Mouse (Mus musculus): Measurements from ENCODE around the gene Clybl. TPM values are rescaled to one million over a fixed set of nuclear protein-coding genes. Genes with fewer than 3 reads are reported as not detected.

Clybl gene
- polyA plus RNA-seq, 1 experiment from 2014 or later = 27.1 TPM

DNA sequence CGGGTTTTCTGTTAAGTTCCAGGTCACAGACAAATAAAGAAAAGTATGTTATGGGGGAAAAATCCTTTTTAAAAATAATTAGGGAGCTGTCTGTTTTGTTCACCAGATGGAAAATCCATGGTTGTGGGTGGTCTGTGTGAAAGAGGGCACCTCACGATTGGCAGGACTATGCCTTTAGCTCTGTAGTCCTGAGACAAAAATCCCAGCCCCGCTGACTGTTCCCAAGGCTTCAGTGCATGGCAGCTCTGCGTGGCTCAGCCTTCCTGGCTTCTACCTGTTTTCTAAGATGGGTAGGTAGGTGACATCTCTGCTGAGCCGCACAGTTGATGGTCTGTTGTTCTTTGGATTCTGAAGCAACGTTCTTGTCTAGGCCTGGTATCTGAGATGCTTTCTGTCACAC, 32.6 kb downstream of the Clybl start:
- no peak overlapping the region for H3K4me3 ChIP-seq (ENCODE audit: low read depth, low read length)
- H3K27ac ChIP-seq (replicated peaks; ENCODE audit: low read depth, low read length) = no peak overlapping the region
- H3K9ac ChIP-seq (ENCODE audit: low read depth, low read length) = no peak overlapping the region
- H3K4me1 ChIP-seq (ENCODE audit: control insufficient read depth, insufficient read depth, low read length) = no peaks in the 10 kb centered on the region
- H3K9me3 ChIP-seq (ENCODE audit: control insufficient read depth, low read length) = no peaks in the 10 kb centered on the region
- no peaks in the 10 kb centered on the region for H3K27me3 ChIP-seq (replicated peaks; ENCODE audit: control insufficient read depth, insufficient read depth, low read length)
- DNase-seq (ENCODE audit: low spot score) (no peak), ATAC-seq (ENCODE audit: low read depth) (no peak)
- no peaks in the 10 kb centered on the region for H3K36me3 ChIP-seq (ENCODE audit: control insufficient read depth, insufficient read depth, low read length)
- WGBS = 76% methylated on average over 6 of the region's 6 CpGs
- H3K4me2 ChIP-seq (ENCODE audit: low read depth, low read length) = no peak overlapping the region

DNA sequence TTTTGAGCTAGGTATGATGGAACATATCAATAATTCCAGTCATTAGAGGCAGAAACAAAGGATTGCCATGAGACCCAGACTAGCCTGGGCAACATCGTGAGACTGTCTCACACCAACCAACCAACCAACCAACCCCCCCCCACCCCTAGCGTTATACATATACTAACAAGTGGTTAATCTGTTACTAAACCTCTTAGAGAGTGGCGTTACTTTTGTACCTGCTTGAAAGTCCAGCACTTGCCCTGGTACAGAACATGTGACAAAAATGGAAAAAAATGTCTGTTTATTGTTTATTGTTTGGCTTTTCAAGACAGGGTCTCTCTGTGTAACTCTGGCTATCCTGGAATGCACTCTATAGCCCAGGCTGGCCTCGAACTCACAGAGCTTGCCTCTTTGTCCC, 35.7 kb downstream of the Clybl start:
- H3K27ac ChIP-seq (replicated peaks; ENCODE audit: low read depth, low read length) = no peak overlapping the region
- DNase-seq (ENCODE audit: low spot score) (no peak), ATAC-seq (ENCODE audit: low read depth) (no peak)
- no peak overlapping the region for H3K9ac ChIP-seq (ENCODE audit: low read depth, low read length)
- no peak overlapping the region for H3K4me2 ChIP-seq (ENCODE audit: low read depth, low read length)
- no peaks in the 10 kb centered on the region for H3K4me1 ChIP-seq (ENCODE audit: control insufficient read depth, insufficient read depth, low read length)
- H3K27me3 ChIP-seq (replicated peaks; ENCODE audit: control insufficient read depth, insufficient read depth, low read length) = no peaks in the 10 kb centered on the region
- WGBS = 87% methylated on average over 4 of the region's 4 CpGs
- no peaks in the 10 kb centered on the region for H3K9me3 ChIP-seq (ENCODE audit: control insufficient read depth, low read length)
- H3K4me3 ChIP-seq (ENCODE audit: low read depth, low read length) = no peak overlapping the region
- no peaks in the 10 kb centered on the region for H3K36me3 ChIP-seq (ENCODE audit: control insufficient read depth, insufficient read depth, low read length)

DNA sequence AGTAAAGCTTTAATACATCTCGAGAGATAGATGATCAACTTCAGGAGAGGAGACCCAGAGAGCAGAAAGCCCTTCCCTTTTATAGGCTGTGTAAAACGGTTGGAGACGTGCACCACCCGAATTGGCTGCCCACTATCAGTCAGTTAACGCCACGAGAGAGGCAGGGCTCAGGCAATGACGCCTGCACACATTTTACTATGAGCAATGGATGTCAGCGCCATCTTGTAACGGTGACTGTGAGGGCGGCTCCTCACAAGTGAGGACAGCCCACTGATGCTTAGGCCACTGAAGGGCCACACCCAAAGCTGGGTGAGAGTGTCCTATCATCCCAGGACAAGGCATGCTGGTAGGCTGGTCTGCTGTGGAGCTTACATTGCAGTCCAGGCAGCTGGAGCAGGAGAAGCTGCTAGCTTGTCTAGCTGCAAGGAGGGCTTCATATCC, 41.5 kb downstream of the Clybl start:
- WGBS = 75% methylated on average over 10 of the region's 10 CpGs
- H3K27me3 ChIP-seq (replicated peaks; ENCODE audit: control insufficient read depth, insufficient read depth, low read length) = peaks cover 41% of the 10 kb centered on the region

DNA sequence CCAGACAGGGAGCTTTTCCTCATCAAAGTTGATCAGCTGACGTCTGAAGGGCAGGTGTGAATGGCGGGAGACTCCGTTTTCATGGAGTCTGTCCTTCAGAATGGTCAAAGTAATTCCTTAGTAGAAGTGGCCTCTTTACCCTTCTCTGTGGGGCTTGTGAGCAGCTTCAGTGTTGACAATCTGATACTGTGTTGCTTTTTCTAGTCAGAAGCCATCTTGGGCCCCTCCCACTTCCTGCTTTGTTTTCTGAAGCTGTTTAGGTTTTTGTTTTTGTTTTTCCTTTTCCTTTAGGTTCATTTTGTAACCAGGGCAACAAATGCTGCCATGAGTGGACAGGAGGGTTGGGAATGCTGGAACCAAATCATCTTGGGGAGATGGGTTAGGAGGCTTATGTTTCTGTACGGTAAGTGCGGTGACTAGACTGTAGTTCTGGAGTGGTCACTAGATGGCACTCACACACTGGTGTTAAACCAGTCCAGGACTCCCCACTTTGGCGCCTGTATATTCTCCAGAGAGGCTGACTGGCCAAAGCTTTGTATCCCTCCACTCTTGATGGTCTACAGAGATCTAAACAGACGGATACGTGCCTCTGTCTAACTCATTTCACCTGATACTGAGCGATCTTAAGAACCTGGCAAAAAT, 42.1 kb downstream of the Clybl start:
- DNase-seq (ENCODE audit: low spot score) (peak; percentile 94), ATAC-seq (ENCODE audit: low read depth) (peak; percentile 95)
- Histone ChIP-seq H3K27me3 (replicated peaks; ENCODE audit: control insufficient read depth, insufficient read depth, low read length) (peaks cover 41% of the 10 kb centered on the region), H3K9ac (ENCODE audit: low read depth, low read length) (0 out of 2 replicates have a peak overlapping the region, but pooled peaks have one; percentile 10), H3K4me1 (ENCODE audit: control insufficient read depth, insufficient read depth, low read length) (no peaks in the 10 kb centered on the region), H3K36me3 (ENCODE audit: control insufficient read depth, insufficient read depth, low read length) (no peaks in the 10 kb centered on the region), H3K4me2 (ENCODE audit: low read depth, low read length) (peak overlapping the region; percentile 41), H3K27ac (replicated peaks; ENCODE audit: low read depth, low read length) (no peak overlapping the region), H3K9me3 (ENCODE audit: control insufficient read depth, low read length) (no peaks in the 10 kb centered on the region), H3K4me3 (ENCODE audit: low read depth, low read length) (0 out of 2 replicates have a peak overlapping the region, but pooled peaks have one; percentile 8)
- 22% methylated on average over 9 of the region's 9 CpGs for WGBS

More for the DNA sequence above, 41.5 kb downstream of the Clybl start:
- H3K4me3 ChIP-seq (ENCODE audit: low read depth, low read length) = no peak overlapping the region
- H3K27ac ChIP-seq (replicated peaks; ENCODE audit: low read depth, low read length) = no peak overlapping the region
- DNase-seq (ENCODE audit: low spot score) (no peak), ATAC-seq (ENCODE audit: low read depth) (no peak)
- H3K36me3 ChIP-seq (ENCODE audit: control insufficient read depth, insufficient read depth, low read length) = no peaks in the 10 kb centered on the region
- H3K4me2 ChIP-seq (ENCODE audit: low read depth, low read length) = no peak overlapping the region
- no peaks in the 10 kb centered on the region for H3K4me1 ChIP-seq (ENCODE audit: control insufficient read depth, insufficient read depth, low read length)
- no peak overlapping the region for H3K9ac ChIP-seq (ENCODE audit: low read depth, low read length)
- no peaks in the 10 kb centered on the region for H3K9me3 ChIP-seq (ENCODE audit: control insufficient read depth, low read length)

DNA sequence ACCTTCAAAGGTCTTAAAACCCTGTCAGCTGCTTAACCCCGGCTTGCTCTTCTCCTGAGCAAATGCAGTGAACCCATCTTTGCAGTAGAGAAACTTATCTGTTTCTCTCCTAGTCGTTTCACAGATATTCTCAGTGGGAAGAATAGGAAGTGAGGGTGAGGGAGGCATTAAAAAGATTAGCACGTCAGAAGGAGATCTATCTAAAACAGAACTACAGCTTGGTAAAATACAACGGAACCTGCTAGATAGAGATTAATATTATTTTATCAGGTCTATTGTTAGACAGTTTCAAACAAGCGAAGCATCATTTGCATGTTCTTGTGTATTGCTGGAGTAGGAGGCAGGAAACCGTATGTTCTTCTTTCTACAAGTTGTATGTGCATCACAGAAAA, 42.6 kb downstream of the Clybl start:
- no peak overlapping the region for H3K4me3 ChIP-seq (ENCODE audit: low read depth, low read length)
- DNase-seq (ENCODE audit: low spot score) = no peak
- no peaks in the 10 kb centered on the region for H3K36me3 ChIP-seq (ENCODE audit: control insufficient read depth, insufficient read depth, low read length)
- peak overlapping the region; percentile 41 for H3K4me2 ChIP-seq (ENCODE audit: low read depth, low read length)
- H3K4me1 ChIP-seq (ENCODE audit: control insufficient read depth, insufficient read depth, low read length) = no peaks in the 10 kb centered on the region
- H3K9ac ChIP-seq (ENCODE audit: low read depth, low read length) = 0 out of 2 replicates have a peak overlapping the region, but pooled peaks have one; percentile 10
- peaks cover 45% of the 10 kb centered on the region for H3K27me3 ChIP-seq (replicated peaks; ENCODE audit: control insufficient read depth, insufficient read depth, low read length)
- no peak for ATAC-seq (ENCODE audit: low read depth)
- no peak overlapping the region for H3K27ac ChIP-seq (replicated peaks; ENCODE audit: low read depth, low read length)
- no peaks in the 10 kb centered on the region for H3K9me3 ChIP-seq (ENCODE audit: control insufficient read depth, low read length)
- 49% methylated on average over 6 of the region's 6 CpGs for WGBS

DNA sequence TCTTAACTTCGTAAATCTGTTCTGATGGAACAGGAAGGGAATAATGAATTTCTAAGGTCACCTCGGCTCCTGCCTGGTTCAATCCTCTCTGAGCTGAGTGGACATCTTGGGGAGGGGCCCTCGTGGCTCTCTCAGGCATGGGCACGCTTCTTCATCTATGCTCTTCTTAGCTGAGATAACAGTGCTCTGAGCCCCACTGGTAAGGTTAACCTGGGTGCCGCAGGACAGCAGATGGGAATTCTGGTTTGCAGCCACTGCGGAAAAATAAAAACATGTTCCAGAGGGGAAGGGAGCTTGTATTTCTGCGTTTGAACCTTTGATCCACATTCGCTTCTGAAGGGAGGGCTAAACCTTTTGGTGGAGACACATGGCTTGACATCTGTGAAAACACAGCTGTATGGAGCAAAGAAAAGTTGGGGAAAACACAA, 43.0 kb downstream of the Clybl start:
- WGBS = 40% methylated on average over 8 of the region's 8 CpGs
- H3K4me2 ChIP-seq (ENCODE audit: low read depth, low read length) = no peak overlapping the region
- H3K4me1 ChIP-seq (ENCODE audit: control insufficient read depth, insufficient read depth, low read length) = no peaks in the 10 kb centered on the region
- H3K9ac ChIP-seq (ENCODE audit: low read depth, low read length) = no peak overlapping the region
- no peaks in the 10 kb centered on the region for H3K36me3 ChIP-seq (ENCODE audit: control insufficient read depth, insufficient read depth, low read length)
- DNase-seq (ENCODE audit: low spot score) (no peak), ATAC-seq (ENCODE audit: low read depth) (no peak)
- H3K4me3 ChIP-seq (ENCODE audit: low read depth, low read length) = no peak overlapping the region
- H3K9me3 ChIP-seq (ENCODE audit: control insufficient read depth, low read length) = no peaks in the 10 kb centered on the region
- H3K27ac ChIP-seq (replicated peaks; ENCODE audit: low read depth, low read length) = no peak overlapping the region
- H3K27me3 ChIP-seq (replicated peaks; ENCODE audit: control insufficient read depth, insufficient read depth, low read length) = peaks cover 49% of the 10 kb centered on the region

DNA sequence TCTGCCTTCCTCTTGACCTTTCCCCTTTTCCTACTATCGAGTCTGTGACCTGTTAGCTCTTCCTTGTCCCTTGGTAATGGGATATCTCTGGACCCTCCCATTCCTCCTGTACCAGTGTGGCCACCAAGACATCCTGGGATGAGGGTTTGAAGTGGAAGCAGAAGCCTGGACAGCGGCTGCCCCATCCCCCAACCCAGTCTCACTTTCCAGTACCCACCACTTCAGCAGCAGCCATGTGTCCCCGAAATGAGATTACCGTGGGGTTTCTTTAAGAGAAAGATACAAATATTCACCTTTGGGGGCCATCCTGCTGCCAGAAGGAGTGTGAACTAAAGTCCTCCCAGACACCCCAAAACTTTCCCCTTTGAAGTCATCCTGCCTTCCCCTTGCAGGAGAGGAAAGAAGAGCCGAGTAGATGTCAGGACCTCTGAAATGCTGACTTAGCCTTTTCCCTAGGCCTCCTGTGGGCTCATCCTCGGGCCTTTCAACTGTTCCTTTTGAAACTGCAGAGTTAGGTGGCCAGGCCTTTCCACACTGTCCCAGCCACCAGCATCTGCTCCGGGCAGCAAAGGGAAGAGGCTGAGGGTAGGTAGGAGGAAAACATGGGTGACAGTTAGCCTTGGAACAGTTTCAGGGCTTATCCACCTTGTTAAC, 44.1 kb downstream of the Clybl start:
- no peaks in the 10 kb centered on the region for H3K9me3 ChIP-seq (ENCODE audit: control insufficient read depth, low read length)
- ATAC-seq (ENCODE audit: low read depth) = no peak
- DNase-seq (ENCODE audit: low spot score) = no peak

DNA sequence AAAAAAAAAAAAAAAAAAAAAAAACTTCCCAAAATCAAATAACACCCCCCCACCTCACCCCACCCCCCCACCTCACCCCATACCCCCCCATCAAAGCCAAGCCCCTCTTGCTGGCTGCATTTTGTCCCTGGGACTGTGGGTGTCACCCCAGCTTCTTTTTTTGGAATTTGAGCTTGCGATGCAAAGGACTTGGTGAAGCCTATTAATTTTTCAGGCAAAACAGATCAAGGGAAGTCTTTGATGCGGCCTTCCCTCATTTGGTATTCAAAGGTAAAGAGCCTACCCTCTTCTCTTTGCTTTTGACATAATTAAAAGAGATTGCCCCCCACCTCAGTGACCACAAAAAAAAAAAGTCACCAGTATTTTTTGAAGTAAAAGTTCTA, 44.6 kb downstream of the Clybl start:
- no peak for DNase-seq (ENCODE audit: low spot score)
- no peak overlapping the region for H3K4me2 ChIP-seq (ENCODE audit: low read depth, low read length)
- H3K9ac ChIP-seq (ENCODE audit: low read depth, low read length) = no peak overlapping the region
- ATAC-seq (ENCODE audit: low read depth) = no peak
- H3K4me3 ChIP-seq (ENCODE audit: low read depth, low read length) = no peak overlapping the region
- H3K9me3 ChIP-seq (ENCODE audit: control insufficient read depth, low read length) = no peaks in the 10 kb centered on the region
- H3K4me1 ChIP-seq (ENCODE audit: control insufficient read depth, insufficient read depth, low read length) = no peaks in the 10 kb centered on the region
- H3K36me3 ChIP-seq (ENCODE audit: control insufficient read depth, insufficient read depth, low read length) = no peaks in the 10 kb centered on the region
- no peak overlapping the region for H3K27ac ChIP-seq (replicated peaks; ENCODE audit: low read depth, low read length)
- 58% methylated on average over 2 of the region's 2 CpGs for WGBS
- peaks cover 65% of the 10 kb centered on the region for H3K27me3 ChIP-seq (replicated peaks; ENCODE audit: control insufficient read depth, insufficient read depth, low read length)

More for the DNA sequence above, 44.1 kb downstream of the Clybl start:
- WGBS = 18% methylated on average over 7 of the region's 7 CpGs
- no peak overlapping the region for H3K27ac ChIP-seq (replicated peaks; ENCODE audit: low read depth, low read length)
- H3K4me3 ChIP-seq (ENCODE audit: low read depth, low read length) = no peak overlapping the region
- no peak overlapping the region for H3K9ac ChIP-seq (ENCODE audit: low read depth, low read length)
- H3K27me3 ChIP-seq (replicated peaks; ENCODE audit: control insufficient read depth, insufficient read depth, low read length) = peaks cover 60% of the 10 kb centered on the region
- no peaks in the 10 kb centered on the region for H3K36me3 ChIP-seq (ENCODE audit: control insufficient read depth, insufficient read depth, low read length)
- no peak overlapping the region for H3K4me2 ChIP-seq (ENCODE audit: low read depth, low read length)
- H3K4me1 ChIP-seq (ENCODE audit: control insufficient read depth, insufficient read depth, low read length) = no peaks in the 10 kb centered on the region
